12 mouse cellular contexts compared by ENCODE assay signal in the genomic region with DNA sequence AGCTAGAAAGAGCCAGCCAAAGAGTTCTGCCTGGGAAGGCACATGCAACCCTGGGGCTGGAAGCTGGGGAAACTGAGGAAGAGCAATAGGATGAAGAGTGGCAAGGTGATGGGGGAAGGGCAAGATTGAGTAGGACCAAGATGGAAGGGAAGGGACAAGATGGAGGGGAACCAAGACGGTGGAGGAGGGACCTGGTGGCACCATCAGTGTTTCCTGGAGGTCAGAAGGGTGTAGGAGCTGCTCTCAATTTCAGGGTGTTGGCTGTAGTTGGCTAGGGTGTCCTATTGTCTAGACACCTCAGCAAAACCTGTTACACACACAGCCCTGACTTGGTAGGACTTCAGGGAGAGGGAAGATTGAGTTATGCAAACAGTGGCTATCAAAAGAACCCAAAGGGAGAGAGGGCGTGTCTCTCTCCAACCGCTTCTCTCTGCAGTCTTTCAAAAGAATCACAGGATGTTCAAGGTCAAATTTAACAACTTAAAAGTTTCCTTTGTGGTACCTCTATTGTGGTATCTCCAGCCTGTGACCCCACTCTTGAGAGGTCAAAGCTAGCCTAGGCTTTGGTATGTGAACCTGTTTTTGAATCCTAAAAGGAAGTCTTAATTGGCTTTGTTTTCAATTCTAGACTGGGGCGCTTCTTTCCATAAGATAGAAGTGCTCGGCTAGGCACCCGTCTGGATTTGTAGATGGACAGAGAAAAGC.
"Had no signal": no experiment of that assay in that cellular context is flagged by ENCODE, and none has a peak within 500 bp of the region (broad histone marks: within the 10 kb centered on the region; RNA-seq: fewer than 3 reads in every experiment).

No protein-coding gene starts in this region.

- H3K27me3 ChIP-seq: limb, embryonic 15.5 days had no signal

- H3K36me3 ChIP-seq: limb, embryonic 15.5 days; liver, embryonic 12.5 days; midbrain, embryonic 15.5 days; neural tube, embryonic 12.5 days had no signal

- H3K27ac ChIP-seq: kidney, postnatal 0 days; limb, embryonic 15.5 days; liver, embryonic 12.5 days; midbrain, embryonic 15.5 days; neural tube, embryonic 12.5 days had no signal

- H3K9me3 ChIP-seq: limb, embryonic 15.5 days; liver, embryonic 12.5 days; megakaryocyte, embryonic 14.5 days; midbrain, embryonic 15.5 days; neural tube, embryonic 12.5 days had no signal

- H3K9ac ChIP-seq: limb, embryonic 15.5 days; liver, embryonic 12.5 days; lung, embryonic 14.5 days; midbrain, embryonic 15.5 days; neural tube, embryonic 12.5 days had no signal

- H3K4me3 ChIP-seq: limb, embryonic 15.5 days; liver, embryonic 12.5 days; megakaryocyte, embryonic 14.5 days; midbrain, embryonic 15.5 days; neural tube, embryonic 12.5 days had no signal

- DNase-seq: kidney, adult 9 months; lung, postnatal 4 days; right cerebral cortex, postnatal 4 days; spleen, adult 18-20 months; thymus, postnatal 4 days had no signal
